Mouse (Mus musculus) cerebellum, adult 2 months (tissue): ENCODE data around the gene Meaf6.

Source experiments
- CTCF ChIP-seq: fragments of 200-500 bp; IDR thresholded peaks from 2 replicates; pipeline ENCODE4 v1.5.1; 2011; ENCODE audit warnings: low read depth, mild to moderate bottlenecking, control low read depth, low read length, moderate library complexity, borderline replicate concordance; ENCODE audit not compliant: insufficient read depth
- POLR2A ChIP-seq: fragments of 200-500 bp; IDR thresholded peaks from 2 replicates; pipeline ENCODE4 v1.6.1; 2011; ENCODE audit warnings: low read length, control low read depth, borderline replicate concordance; ENCODE audit not compliant: insufficient read depth

- no peak for TF ChIP-seq CTCF
- TF ChIP-seq POLR2A: no peak
These were observed 49.3 kb downstream of the Meaf6 start for GRCm38 (mm10) chr4:125134192-125134591.
